Mouse (Mus musculus) cortical plate, adult 2 months (tissue): ENCODE data around the gene Gm45140.

ENCODE experiments used
- CTCF ChIP-seq: fragments of 200-500 bp; IDR thresholded peaks from 2 replicates; pipeline ENCODE4 v1.5.1; 2011; ENCODE audit warnings: mild to moderate bottlenecking, control low read depth, low read length; ENCODE audit not compliant: insufficient read depth; ENCODE audit errors: extremely low read depth
- POLR2A ChIP-seq: fragments of 200-500 bp; IDR thresholded peaks from 2 replicates; pipeline ENCODE4 v1.6.1; 2011; ENCODE audit warnings: mild to moderate bottlenecking, low read length, control low read depth; ENCODE audit not compliant: insufficient read depth; ENCODE audit errors: extremely low read depth

DNA sequence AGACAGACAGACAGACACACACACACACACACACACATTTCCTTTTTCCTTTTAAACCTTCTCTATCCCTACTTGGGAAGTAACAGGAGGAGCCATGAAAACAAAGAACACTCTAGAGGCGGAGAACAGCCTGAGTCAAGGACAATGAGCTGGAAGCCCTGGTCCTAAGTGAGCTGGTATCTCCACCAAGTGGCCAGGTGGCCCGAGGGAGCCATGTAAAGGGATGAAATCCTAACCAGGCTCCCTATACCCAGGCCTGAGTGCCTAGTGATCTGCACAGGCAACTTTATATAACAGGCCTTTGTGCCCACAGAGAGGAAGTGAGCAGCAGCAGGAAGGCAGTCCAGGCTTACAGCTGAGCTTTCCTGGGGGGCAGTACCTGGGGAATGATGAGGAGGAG, 28.7 kb downstream of the Gm45140 start:
- TF ChIP-seq CTCF, result no peak
- TF ChIP-seq POLR2A, result no peak
